Mouse (Mus musculus) megakaryocyte, embryonic 14.5 days (primary cell): ENCODE results near the gene Tmem248. TPM values are rescaled to one million over a fixed set of nuclear protein-coding genes. Genes with fewer than 3 reads are reported as not detected.

Experiments used
- H3K27me3 ChIP-seq: replicated peaks from 2 replicates; pipeline ENCODE3; 2012; ENCODE audit warnings: inconsistent platforms
- H3K36me3 ChIP-seq: replicated peaks from 2 replicates; pipeline ENCODE3; 2012; ENCODE audit warnings: low read length, inconsistent platforms, mixed read lengths
- H3K4me1 ChIP-seq: 2 replicates; pipeline ENCODE4 v1.6.1; 2012; ENCODE audit warnings: inconsistent platforms
- H3K4me3 ChIP-seq: replicated peaks from 2 replicates; pipeline ENCODE3; 2012; ENCODE audit warnings: moderate library complexity, mild to moderate bottlenecking, inconsistent platforms
- H3K9me3 ChIP-seq: 2 replicates; pipeline ENCODE4 v1.6.1; 2012; ENCODE audit warnings: inconsistent platforms
- FLI1 ChIP-seq: IDR thresholded peaks from 2 replicates; pipeline ENCODE4 v1.6.1; 2012; ENCODE audit warnings: low read length, inconsistent platforms, mixed read lengths
- GATA1 ChIP-seq: IDR thresholded peaks from 3 replicates; pipeline ENCODE4 v1.6.1; 2012; ENCODE audit warnings: mixed read lengths, low read length, inconsistent platforms, borderline replicate concordance
- polyA plus RNA-seq: library from polyadenylated mRNA; stranded (reverse); fragments of >175 nt; gene quantifications from 2 replicates; pipeline ENCODE4 v1.2.3, GENCODE M21; 2012; ENCODE audit warnings: low replicate concordance; ENCODE audit not compliant: insufficient read depth

Gene Tmem248
- polyA plus RNA-seq, 1 experiment = 29.8 TPM

- Histone ChIP-seq H3K36me3 (peaks cover 49% of the 10 kb centered on the region), H3K27me3 (no peaks in the 10 kb centered on the region), H3K4me3 (peak overlapping the region; percentile 99), H3K4me1 (peaks cover 54% of the 10 kb centered on the region), H3K9me3 (no peaks in the 10 kb centered on the region; the same call in 1 of the 2 replicates)
- TF ChIP-seq FLI1 (no peak), GATA1 (no peak)
Observed at GRCm38 (mm10) chr5:130221760-130222145, 4.9 kb downstream of the Tmem248 start.

GRCm38 (mm10) chr5:130222146-130223004 is 5.5 kb downstream of the Tmem248 start:
- Histone ChIP-seq H3K36me3 (peaks cover 49% of the 10 kb centered on the region), H3K4me3 (peak overlapping the region; percentile 99), H3K4me1 (peaks cover 54% of the 10 kb centered on the region), H3K27me3 (no peaks in the 10 kb centered on the region), H3K9me3 (no peaks in the 10 kb centered on the region; the same call in 1 of the 2 replicates)
- TF ChIP-seq GATA1 = no peak

GRCm38 (mm10) chr5:130226790-130227189 is 9.9 kb downstream of the Tmem248 start:
- H3K9me3 ChIP-seq = no peaks in the 10 kb centered on the region
- TF ChIP-seq GATA1 = no peak
- peaks cover 61% of the 10 kb centered on the region for H3K36me3 ChIP-seq
- no peaks in the 10 kb centered on the region for H3K27me3 ChIP-seq
- H3K4me1 ChIP-seq = peaks cover 56% of the 10 kb centered on the region
- no peak overlapping the region for H3K4me3 ChIP-seq

- H3K9me3 ChIP-seq = no peaks in the 10 kb centered on the region
- peaks cover 53% of the 10 kb centered on the region for H3K4me1 ChIP-seq
- TF ChIP-seq GATA1 (no peak), FLI1 (no peak)
- no peaks in the 10 kb centered on the region for H3K27me3 ChIP-seq
- no peak overlapping the region for H3K4me3 ChIP-seq
- H3K36me3 ChIP-seq = peaks cover 74% of the 10 kb centered on the region
Observed at GRCm38 (mm10) chr5:130228120-130228519, 11.2 kb downstream of the Tmem248 start.

- no peak overlapping the region for H3K4me3 ChIP-seq
- peaks cover 7% of the 10 kb centered on the region; the same call in 1 of the 2 replicates for H3K4me1 ChIP-seq
- no peaks in the 10 kb centered on the region for H3K9me3 ChIP-seq
- no peak for TF ChIP-seq GATA1
- TF ChIP-seq FLI1 = no peak
- peaks cover 97% of the 10 kb centered on the region for H3K36me3 ChIP-seq
- H3K27me3 ChIP-seq = no peaks in the 10 kb centered on the region
Observed at GRCm38 (mm10) chr5:130236302-130236701, 19.4 kb downstream of the Tmem248 start.

- H3K4me1 ChIP-seq = peaks cover 7% of the 10 kb centered on the region; the same call in 1 of the 2 replicates
- H3K27me3 ChIP-seq = no peaks in the 10 kb centered on the region
- peaks cover 97% of the 10 kb centered on the region for H3K36me3 ChIP-seq
- H3K9me3 ChIP-seq = no peaks in the 10 kb centered on the region
- H3K4me3 ChIP-seq = no peak overlapping the region
- TF ChIP-seq GATA1 (no peak), FLI1 (no peak)
Observed at GRCm38 (mm10) chr5:130239236-130239635, 22.4 kb downstream of the Tmem248 start.

GRCm38 (mm10) chr5:130239856-130240255 is 23.0 kb downstream of the Tmem248 start:
- Histone ChIP-seq H3K27me3 (no peaks in the 10 kb centered on the region), H3K4me3 (no peak overlapping the region), H3K9me3 (no peaks in the 10 kb centered on the region), H3K4me1 (peaks cover 7% of the 10 kb centered on the region; the same call in 1 of the 2 replicates), H3K36me3 (peaks cover 97% of the 10 kb centered on the region)
- TF ChIP-seq GATA1 (no peak), FLI1 (no peak)

- Histone ChIP-seq H3K36me3 (peaks cover 97% of the 10 kb centered on the region), H3K9me3 (no peaks in the 10 kb centered on the region), H3K27me3 (no peaks in the 10 kb centered on the region), H3K4me3 (no peak overlapping the region), H3K4me1 (peaks cover 5% of the 10 kb centered on the region; the same call in 1 of the 2 replicates)
- no peak for TF ChIP-seq FLI1
- TF ChIP-seq GATA1 = no peak
Observed at GRCm38 (mm10) chr5:130241426-130241825, 24.5 kb downstream of the Tmem248 start.

- Histone ChIP-seq H3K4me1 (peaks cover 33% of the 10 kb centered on the region), H3K4me3 (no peak overlapping the region), H3K27me3 (no peaks in the 10 kb centered on the region), H3K36me3 (peaks cover 99% of the 10 kb centered on the region), H3K9me3 (no peaks in the 10 kb centered on the region)
- no peak for TF ChIP-seq GATA1
Observed at GRCm38 (mm10) chr5:130247823-130248222, 30.9 kb downstream of the Tmem248 start.

GRCm38 (mm10) chr5:130254164-130255016 is 37.5 kb downstream of the Tmem248 start:
- Histone ChIP-seq H3K4me3 (peak overlapping the region; percentile 99), H3K36me3 (peaks cover 49% of the 10 kb centered on the region), H3K27me3 (no peaks in the 10 kb centered on the region), H3K9me3 (no peaks in the 10 kb centered on the region), H3K4me1 (peaks cover 42% of the 10 kb centered on the region)
- TF ChIP-seq GATA1 = no peak
- no peak for TF ChIP-seq FLI1
